Mouse (Mus musculus) G1E (cell line): ENCODE data around the gene Lypla2. TPM values are rescaled to one million over a fixed set of nuclear protein-coding genes. Genes with fewer than 3 reads are reported as not detected.
A peak's percentile ranks its signal among the peaks of the same experiment; 100 is the strongest.
"Not testable (repeated sequence)": the region's sequence is repeated elsewhere in the genome, so short reads cannot be mapped to it uniquely, and the experiment has no call there.

ENCODE experiments used
- ATAC-seq: 2 replicates; pipeline ENCODE4 v1.8.0; 2016; ENCODE audit warnings: mild to moderate bottlenecking; ENCODE audit not compliant: insufficient number of reproducible peaks, poor library complexity, low FRiP score, severe bottlenecking; ENCODE audit errors: extremely low read depth
- DNase-seq: peaks from one replicate; pipeline ENCODE4 v3.0.0; 2012; ENCODE audit warnings: low spot score
- H3K27me3 ChIP-seq: 2 replicates; pipeline ENCODE4 v1.6.1; 2012; ENCODE audit warnings: mild to moderate bottlenecking, low read length, inconsistent platforms; ENCODE audit not compliant: insufficient read depth
- H3K36me3 ChIP-seq: replicated peaks from 2 replicates; pipeline ENCODE3; 2012; ENCODE audit warnings: mild to moderate bottlenecking, inconsistent platforms
- H3K4me1 ChIP-seq: 2 replicates; pipeline ENCODE4 v1.6.1; 2012; ENCODE audit warnings: low read depth, low read length, inconsistent platforms, mixed read lengths; ENCODE audit not compliant: insufficient read depth
- H3K4me3 ChIP-seq: 2 replicates; pipeline ENCODE4 v1.5.1; 2012; ENCODE audit warnings: low read depth, mild to moderate bottlenecking, inconsistent platforms, low read length, moderate library complexity, mixed read lengths
- H3K9me3 ChIP-seq: replicated peaks from 2 replicates; pipeline ENCODE4 v1.6.1; 2012; ENCODE audit warnings: inconsistent platforms
- CTCF ChIP-seq: IDR thresholded peaks from 2 replicates; pipeline ENCODE4 v1.5.1; 2012; ENCODE audit warnings: low read depth, low read length, inconsistent platforms, mixed read lengths
- GATA1 ChIP-seq: IDR thresholded peaks from 2 replicates; pipeline ENCODE4 v1.6.1; 2012; ENCODE audit warnings: borderline replicate concordance, low read length, inconsistent platforms, mixed read lengths
- GATA2 ChIP-seq: IDR thresholded peaks from 2 replicates; pipeline ENCODE4 v1.6.1; 2012; ENCODE audit warnings: low read depth, low read length, inconsistent platforms, borderline replicate concordance
- POLR2AphosphoS5 ChIP-seq: IDR thresholded peaks from 2 replicates; pipeline ENCODE4 v1.6.1; 2012; ENCODE audit warnings: low read depth, low read length, inconsistent platforms; ENCODE audit not compliant: insufficient replicate concordance
- TAL1 ChIP-seq: conservative IDR thresholded peaks from 2 replicates; pipeline ENCODE4 v1.6.1; 2012; ENCODE audit warnings: low read depth, low read length, inconsistent platforms, mixed read lengths
- polyA plus RNA-seq: library from polyadenylated mRNA; stranded (reverse); fragments of >175 nt; gene quantifications from 2 replicates; pipeline ENCODE4 v1.2.3, GENCODE M21; 2012
- total RNA-seq, 2 experiments: library from RNA; stranded (forward) in 1 of 2; stranded (reverse) in 1 of 2; fragments of 200-1000 nt in 1 of 2; fragments of >200 nt in 1 of 2; fragmentation: Nextera tagmentation in 1 of 2; gene quantifications; 2 replicates each; pipeline ENCODE4 v1.2.3; 2014 to 2017

The Lypla2 gene
- total and polyA plus RNA-seq, 3 experiments, result 28.5 to 243 (median 53.9) TPM

- TF ChIP-seq POLR2AphosphoS5 (no peak), GATA2 (no peak), CTCF (no peak), TAL1 (no peak), GATA1 (no peak)
- H3K36me3 ChIP-seq, result peaks cover 47% of the 10 kb centered on the region
- ATAC-seq (no peak), DNase-seq (no peak)
- no peaks in the 10 kb centered on the region for H3K27me3 ChIP-seq
- peaks cover 2% of the 10 kb centered on the region; the same call in 1 of the 2 replicates for H3K9me3 ChIP-seq
- H3K4me3 ChIP-seq, result peak overlapping the region; percentile 92; the same call in 1 of the 2 replicates
- H3K4me1 ChIP-seq, result peaks cover 39% of the 10 kb centered on the region
These were observed 26.7 kb downstream of the Lypla2 start for GRCm38 (mm10) chr4:135945706-135946105.

GRCm38 (mm10) chr4:135943389-135943788 is 29.0 kb downstream of the Lypla2 start:
- Histone ChIP-seq H3K36me3 (peaks cover 49% of the 10 kb centered on the region), H3K9me3 (peaks cover 2% of the 10 kb centered on the region; the same call in 1 of the 2 replicates), H3K4me3 (no peak overlapping the region), H3K4me1 (peaks cover 31% of the 10 kb centered on the region), H3K27me3 (no peaks in the 10 kb centered on the region)
- TF ChIP-seq TAL1 (no peak), GATA2 (no peak), POLR2AphosphoS5 (no peak), CTCF (no peak), GATA1 (no peak)
- ATAC-seq (no peak), DNase-seq (no peak)

DNA sequence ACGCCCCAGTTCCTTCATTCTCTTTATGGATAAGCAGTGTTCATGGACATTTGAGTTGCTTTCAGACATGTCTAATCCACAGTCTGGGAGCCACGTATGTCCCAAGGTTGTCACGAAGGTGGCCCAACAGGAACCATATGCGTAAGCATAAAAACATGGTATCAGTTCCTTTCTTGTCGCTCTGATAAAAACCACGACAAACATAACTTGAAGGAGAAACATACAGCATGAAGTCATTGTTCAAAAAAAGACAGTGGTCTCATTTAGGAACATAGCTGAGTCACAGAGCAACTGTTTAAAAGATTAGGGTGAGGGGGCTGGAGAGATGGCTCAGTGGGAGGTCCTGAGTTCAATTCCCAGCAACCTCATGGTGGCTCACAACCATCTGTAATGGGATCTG is 30.2 kb downstream of the Lypla2 start:
- Histone ChIP-seq H3K4me3 (no peak overlapping the region), H3K36me3 (peaks cover 53% of the 10 kb centered on the region), H3K9me3 (peaks cover 2% of the 10 kb centered on the region; the same call in 1 of the 2 replicates), H3K4me1 (peaks cover 23% of the 10 kb centered on the region), H3K27me3 (no peaks in the 10 kb centered on the region)
- DNase-seq (no peak), ATAC-seq (no peak)
- no peak for TF ChIP-seq TAL1
- TF ChIP-seq GATA2, result no peak
- TF ChIP-seq POLR2AphosphoS5, result no peak
- TF ChIP-seq GATA1, result no peak
- TF ChIP-seq CTCF, result no peak

- Histone ChIP-seq H3K4me1 (peaks cover 16% of the 10 kb centered on the region), H3K36me3 (peaks cover 65% of the 10 kb centered on the region)
- ATAC-seq, H3K9me3 ChIP-seq, H3K4me3 ChIP-seq, DNase-seq, H3K27me3 ChIP-seq: not testable (repeated sequence)
- peak; percentile 20; the same call in 1 of the 2 replicates for TF ChIP-seq CTCF
These were observed 31.4 kb downstream of the Lypla2 start for GRCm38 (mm10) chr4:135941026-135941425.

- TF ChIP-seq CTCF (no peak), TAL1 (no peak), GATA2 (no peak), GATA1 (no peak), POLR2AphosphoS5 (no peak)
- DNase-seq, result no peak
- no peaks in the 10 kb centered on the region for H3K27me3 ChIP-seq
- H3K36me3 ChIP-seq, result peaks cover 83% of the 10 kb centered on the region
- H3K4me1 ChIP-seq, result peaks cover 22% of the 10 kb centered on the region
- H3K9me3 ChIP-seq, result peaks cover 2% of the 10 kb centered on the region; the same call in 1 of the 2 replicates
- H3K4me3 ChIP-seq, result no peak overlapping the region
- no peak for ATAC-seq
These were observed 33.6 kb downstream of the Lypla2 start for GRCm38 (mm10) chr4:135938858-135939257.

DNA sequence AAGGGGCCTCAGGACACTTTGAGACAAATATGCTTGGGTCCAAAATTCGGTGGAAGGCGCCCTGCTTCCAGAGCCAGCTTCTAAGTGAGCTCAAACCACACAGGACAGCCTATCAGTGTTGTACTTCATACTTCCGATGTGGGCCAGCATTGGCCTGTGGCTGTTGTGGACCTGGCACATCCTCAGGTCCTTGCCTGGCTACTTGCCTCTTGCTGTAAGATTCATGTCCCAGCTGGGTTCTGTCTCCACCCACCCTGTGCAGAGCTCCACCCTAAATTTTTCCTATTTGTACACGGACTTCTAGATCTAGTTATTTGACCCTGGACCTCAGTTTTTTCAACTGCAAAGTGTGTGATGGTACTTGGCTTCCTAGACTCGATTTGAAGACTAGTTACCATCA is 36.9 kb downstream of the Lypla2 start:
- H3K36me3 ChIP-seq, result peaks cover 94% of the 10 kb centered on the region
- no peak for DNase-seq
- H3K9me3 ChIP-seq, result no peaks in the 10 kb centered on the region
- TF ChIP-seq POLR2AphosphoS5 (no peak), GATA1 (no peak), GATA2 (no peak), CTCF (no peak), TAL1 (no peak)
- peaks cover 20% of the 10 kb centered on the region for H3K4me1 ChIP-seq
- no peak overlapping the region for H3K4me3 ChIP-seq
- H3K27me3 ChIP-seq, result no peaks in the 10 kb centered on the region
- no peak for ATAC-seq

DNA sequence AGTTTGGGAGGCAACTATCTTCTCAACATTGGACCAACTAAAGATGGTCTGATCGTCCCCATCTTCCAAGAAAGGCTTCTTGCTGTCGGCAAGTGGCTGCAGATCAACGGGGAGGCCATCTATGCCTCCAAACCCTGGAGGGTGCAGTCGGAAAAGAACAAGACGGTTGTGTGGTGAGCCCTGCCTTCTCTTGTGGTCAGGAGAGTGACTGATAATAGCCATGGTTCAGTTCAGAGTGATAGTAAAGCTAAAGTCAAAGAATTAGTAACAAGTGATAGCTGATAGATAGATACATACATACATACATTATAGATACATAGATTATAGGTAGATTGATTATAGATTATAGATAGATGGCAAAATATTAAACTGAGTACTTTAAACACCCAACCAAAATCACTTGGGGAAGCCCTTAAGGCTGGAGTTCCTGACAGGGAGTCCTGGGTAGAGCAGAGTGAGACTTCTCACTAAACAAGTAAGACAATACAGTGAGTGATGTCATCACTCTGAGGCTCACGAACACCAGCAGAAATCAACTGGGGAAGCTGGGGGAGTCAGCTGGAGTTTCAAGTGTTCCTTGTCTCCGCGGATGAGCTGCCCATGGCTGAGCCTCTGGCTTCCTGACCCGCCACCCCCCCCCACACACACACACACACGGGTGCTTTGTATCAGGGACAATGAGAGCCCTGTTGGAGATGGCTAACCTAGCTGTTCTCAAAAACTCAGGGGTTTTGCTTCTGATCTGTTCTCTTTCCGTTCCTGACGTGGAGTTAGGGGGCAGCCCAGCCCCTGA is 37.5 kb downstream of the Lypla2 start:
- Histone ChIP-seq H3K4me3 (no peak overlapping the region; the same call in 1 of the 2 replicates), H3K4me1 (peaks cover 20% of the 10 kb centered on the region), H3K27me3 (no peaks in the 10 kb centered on the region), H3K36me3 (peaks cover 95% of the 10 kb centered on the region), H3K9me3 (no peaks in the 10 kb centered on the region)
- DNase-seq (no peak), ATAC-seq (no peak)
- TF ChIP-seq TAL1 (no peak), CTCF (no peak), GATA1 (no peak), GATA2 (no peak), POLR2AphosphoS5 (no peak)
